Comparison of ENCODE assay signal across 8 mouse cellular contexts in the genomic region with DNA sequence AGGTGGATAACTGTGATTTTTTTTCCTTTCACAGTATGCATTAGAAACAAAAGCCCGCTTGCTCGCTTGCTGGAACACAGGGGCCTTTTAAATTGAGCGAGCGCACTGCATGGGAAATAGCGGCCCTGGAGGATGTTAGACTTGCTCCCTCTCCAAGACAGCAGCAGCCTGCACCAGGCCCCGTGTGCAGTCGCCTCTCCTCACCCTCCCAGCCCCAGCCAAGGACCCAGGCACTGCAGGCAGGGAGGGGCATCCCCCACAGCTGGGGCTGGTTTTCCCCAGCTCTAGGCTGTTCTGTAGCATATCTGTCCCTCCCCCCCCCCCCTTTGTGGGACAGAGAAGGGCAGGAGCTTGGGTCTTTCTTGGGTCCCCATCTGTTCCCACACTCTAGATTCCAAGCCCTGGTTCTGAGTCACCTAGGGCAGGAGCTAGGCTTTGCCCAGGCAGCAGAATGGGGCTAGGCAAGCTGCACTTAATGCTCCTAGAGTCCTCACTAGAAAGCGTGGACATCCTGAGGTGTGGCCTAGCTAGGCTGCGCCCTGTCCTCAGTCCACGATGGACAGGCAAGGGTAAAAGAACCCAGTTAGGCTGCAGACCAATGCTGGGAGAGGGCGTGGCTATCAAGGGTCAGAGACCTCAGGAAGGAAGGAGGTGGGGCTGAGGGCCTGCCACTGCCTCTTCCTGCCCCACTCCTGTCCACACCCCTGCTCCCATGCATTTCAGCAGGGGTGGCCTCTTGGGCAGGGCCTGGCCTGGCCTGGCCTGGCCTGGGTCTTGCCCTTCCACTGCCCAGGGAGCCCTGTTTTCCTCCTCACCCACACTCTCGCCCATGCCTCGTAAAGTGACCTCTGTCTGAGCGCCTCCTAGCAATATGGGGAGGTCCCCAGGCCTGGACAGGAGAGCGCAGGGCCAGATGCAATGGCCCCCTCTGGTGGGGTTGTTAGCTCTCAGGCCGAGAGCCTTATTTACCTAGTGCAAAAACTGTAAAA.
DNase-seq lines count a peak whose midpoint lies in the region; ATAC-seq and TF ChIP-seq lines count a peak whose summit lies in the region.

No protein-coding gene starts in this region.

- TF ChIP-seq CTCF in heart, postnatal 0 days (IDR thresholded peaks at IDR 0.05; ENCODE audit: low read depth) = peak; percentile 58

- 45% methylated on average over 16 of the region's 16 CpGs for WGBS in embryonic facial prominence, embryonic 15.5 days
- WGBS in heart, postnatal 0 days = 59% methylated on average over 16 of the region's 16 CpGs
- WGBS in stomach, embryonic 15.5 days = 46% methylated on average over 16 of the region's 16 CpGs

- no peak for TF ChIP-seq EP300 in heart, postnatal 0 days (IDR thresholded peaks at IDR 0.05; ENCODE audit: low read depth)

- H3K4me2 ChIP-seq in embryonic facial prominence, embryonic 15.5 days (replicated peaks) = no peak overlapping the region
- no peak overlapping the region for H3K4me2 ChIP-seq in heart, postnatal 0 days (ENCODE audit: low read depth, low read length)
- H3K4me2 ChIP-seq in stomach, embryonic 15.5 days = no peak overlapping the region

- peak; percentile 54 for ATAC-seq in embryonic facial prominence, embryonic 15.5 days (ENCODE audit: insufficient number of reproducible peaks, low FRiP score, low TSS enrichment, low read depth)
- peak; percentile 83 for ATAC-seq in heart, postnatal 0 days (ENCODE audit: insufficient read depth, low read depth)
- ATAC-seq in stomach, embryonic 15.5 days (ENCODE audit: insufficient read depth, low FRiP score, low read depth) = peak; percentile 67

- peaks cover 25% of the 10 kb centered on the region for H3K4me1 ChIP-seq in embryonic facial prominence, embryonic 15.5 days
- H3K4me1 ChIP-seq in heart, postnatal 0 days (ENCODE audit: control insufficient read depth, insufficient read depth) = peaks cover 7% of the 10 kb centered on the region; the same call in 1 of the 2 replicates
- H3K4me1 ChIP-seq in stomach, embryonic 15.5 days = peaks cover 20% of the 10 kb centered on the region

- H3K27me3 ChIP-seq in embryonic facial prominence, embryonic 15.5 days = no peaks in the 10 kb centered on the region
- no peaks in the 10 kb centered on the region for H3K27me3 ChIP-seq in heart, postnatal 0 days (ENCODE audit: control insufficient read depth, insufficient read depth, low read length)
- no peaks in the 10 kb centered on the region for H3K27me3 ChIP-seq in stomach, embryonic 15.5 days (replicated peaks)

- no peak overlapping the region for H3K4me3 ChIP-seq in embryonic facial prominence, embryonic 15.5 days (replicated peaks)
- H3K4me3 ChIP-seq in heart, postnatal 0 days (ENCODE audit: low read depth, low read length) = no peak overlapping the region
- H3K4me3 ChIP-seq in stomach, embryonic 15.5 days (replicated peaks) = no peak overlapping the region

- H3K9me3 ChIP-seq in embryonic facial prominence, embryonic 15.5 days (replicated peaks) = no peaks in the 10 kb centered on the region
- H3K9me3 ChIP-seq in heart, postnatal 0 days (replicated peaks; ENCODE audit: control insufficient read depth, low read length) = no peaks in the 10 kb centered on the region
- no peaks in the 10 kb centered on the region for H3K9me3 ChIP-seq in stomach, embryonic 15.5 days

- no peak overlapping the region for H3K27ac ChIP-seq in embryonic facial prominence, embryonic 15.5 days (replicated peaks)
- peak overlapping the region; percentile 53 for H3K27ac ChIP-seq in heart, postnatal 0 days (ENCODE audit: low read depth)
- peak overlapping the region; percentile 48; the same call in 1 of the 2 replicates for H3K27ac ChIP-seq in stomach, embryonic 15.5 days

- H3K36me3 ChIP-seq in embryonic facial prominence, embryonic 15.5 days = peaks cover 57% of the 10 kb centered on the region
- H3K36me3 ChIP-seq in heart, postnatal 0 days (replicated peaks; ENCODE audit: control insufficient read depth, insufficient read depth, low read length) = peaks cover 53% of the 10 kb centered on the region
- H3K36me3 ChIP-seq in stomach, embryonic 15.5 days = peaks cover 28% of the 10 kb centered on the region

- DNase-seq in adrenal gland, adult 2 months = peak; percentile 70
- DNase-seq in adrenal gland, postnatal 4 days (ENCODE audit: low spot score in 2 of 2) = no peak
- DNase-seq in heart, postnatal 0 days (ENCODE audit: low spot score) = peak; percentile 75
- peak; percentile 84 for DNase-seq in kidney, postnatal 14 days
- peak; percentile 83 to 90 for DNase-seq in lung, postnatal 4 days
- DNase-seq in frontal cortex, postnatal 10 days (ENCODE audit: low spot score in 2 of 2) = no peak

- no peak overlapping the region for H3K9ac ChIP-seq in embryonic facial prominence, embryonic 15.5 days
- H3K9ac ChIP-seq in heart, postnatal 0 days (replicated peaks; ENCODE audit: low read depth, low read length) = no peak overlapping the region
- H3K9ac ChIP-seq in stomach, embryonic 15.5 days = no peak overlapping the region

Comparison
In these comparisons a context has a peak if more than half of its experiments do, and no peak if none do; other contexts are left out.
1. DNase-seq: peak in adrenal gland, adult 2 months (single experiment), heart, postnatal 0 days (single experiment), kidney, postnatal 14 days (single experiment) and lung, postnatal 4 days (2 of 2); none in adrenal gland, postnatal 4 days (0 of 2) and frontal cortex, postnatal 10 days (0 of 2).
2. Peak in every context shown above with its lines, with median percentiles within 50 percentile points of each other: ATAC-seq.